Mouse (Mus musculus): ENCODE data around the gene Efcab6.

Efcab6 gene

DNA sequence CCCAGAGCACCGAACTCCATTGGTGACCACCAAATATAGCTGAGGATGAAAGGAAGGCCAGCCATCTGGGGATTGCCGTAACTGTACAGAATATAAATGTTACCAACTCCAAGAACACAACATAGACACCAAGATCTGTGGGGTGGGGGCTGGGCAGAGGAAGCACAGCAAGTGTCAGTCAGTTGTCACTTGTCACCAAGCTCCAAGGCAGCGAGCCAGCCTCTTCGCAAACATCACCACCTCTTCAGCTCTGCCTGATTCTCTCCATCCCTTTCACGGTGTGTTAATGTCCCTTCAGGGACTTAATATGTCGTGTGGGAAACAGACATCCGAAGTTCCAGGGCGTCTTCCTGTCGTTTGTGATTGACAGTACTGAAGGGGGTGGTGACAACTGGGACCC lies 93.0 kb downstream of the Efcab6 start:
- no peak for DNase-seq (ENCODE audit: low spot score in 2 of 2)

DNA sequence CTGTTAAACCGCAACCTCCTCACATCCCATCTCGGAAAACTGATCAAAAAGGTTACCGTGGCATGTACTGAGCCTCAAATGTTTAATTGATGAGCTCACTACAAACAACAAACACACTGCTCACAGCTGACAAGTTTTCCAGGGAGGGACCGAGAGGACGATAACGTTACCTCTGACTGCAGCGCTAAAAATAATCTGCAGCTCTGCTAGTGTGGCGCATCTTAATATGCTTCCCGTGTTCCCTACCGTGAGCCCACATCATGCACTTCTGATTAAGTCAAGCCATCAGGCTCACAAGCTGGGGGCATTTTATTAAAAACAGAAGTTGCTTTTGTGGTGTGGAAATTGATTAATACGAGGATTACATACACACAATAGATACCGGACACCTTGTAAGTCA lies 97.4 kb downstream of the Efcab6 start:
- DNase-seq (ENCODE audit: low spot score in 2 of 2) = no peak

DNA sequence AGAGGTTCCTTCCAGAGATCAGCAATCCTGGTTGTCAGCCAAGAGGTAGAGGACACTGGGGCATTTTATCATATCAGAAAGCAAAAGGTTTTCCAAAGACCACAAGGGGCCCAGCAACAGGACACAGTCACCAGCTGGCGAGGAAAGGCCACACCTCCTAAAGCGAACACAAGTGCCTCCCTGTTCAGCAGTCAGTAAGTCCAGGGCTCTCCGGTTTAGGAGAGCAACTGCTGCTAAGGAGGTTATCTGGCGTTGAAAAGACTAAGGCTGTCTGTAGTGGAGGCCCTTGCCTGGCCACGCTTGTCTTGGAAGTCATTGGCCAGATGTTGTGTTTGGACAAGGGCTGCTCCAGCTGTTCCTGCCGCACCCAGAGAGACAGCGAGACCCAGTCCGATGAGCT lies 100.1 kb downstream of the Efcab6 start:
- DNase-seq (ENCODE audit: low spot score in 2 of 2) = peak; percentile 3 to 28

DNA sequence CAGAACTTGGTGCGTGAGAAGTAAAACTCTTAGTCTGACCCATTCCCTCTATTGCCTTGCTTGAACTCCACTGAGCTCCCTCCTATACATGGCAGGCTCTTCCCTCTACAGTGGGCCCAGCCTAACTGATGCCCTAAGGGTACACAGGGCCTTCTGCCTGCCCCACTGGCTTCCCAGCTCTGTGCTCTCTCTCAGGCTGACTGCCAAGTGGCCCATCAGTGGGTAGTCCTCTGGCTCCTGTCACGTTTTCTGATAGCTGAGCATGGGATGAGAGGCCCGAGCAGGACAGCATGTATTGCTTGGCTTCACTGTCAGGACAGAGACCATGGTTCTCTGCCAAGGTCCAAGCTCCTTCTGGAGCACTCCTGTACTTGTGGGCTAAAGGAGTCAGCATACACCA lies 106.8 kb downstream of the Efcab6 start:
- DNase-seq (ENCODE audit: low spot score in 2 of 2) = no peak

DNA sequence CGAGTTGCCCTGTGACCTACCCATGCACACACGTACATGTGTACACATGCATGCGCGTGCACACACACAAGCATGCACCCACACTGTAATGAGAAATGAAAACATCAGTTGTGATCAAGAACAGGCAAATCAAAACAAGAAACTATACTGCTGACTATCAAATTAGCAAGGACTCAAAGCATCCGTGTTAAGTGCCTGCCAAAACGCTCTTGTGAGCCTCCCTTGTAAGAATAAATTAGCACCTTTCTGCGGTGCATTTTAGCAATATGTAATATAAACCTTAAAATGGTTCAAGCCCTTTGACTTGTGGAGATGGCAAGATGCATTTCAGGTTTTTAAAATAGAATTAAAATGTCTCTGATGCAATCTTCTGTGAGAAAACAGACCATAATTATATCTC lies 108.2 kb downstream of the Efcab6 start:
- DNase-seq (ENCODE audit: low spot score in 2 of 2) = no peak

DNA sequence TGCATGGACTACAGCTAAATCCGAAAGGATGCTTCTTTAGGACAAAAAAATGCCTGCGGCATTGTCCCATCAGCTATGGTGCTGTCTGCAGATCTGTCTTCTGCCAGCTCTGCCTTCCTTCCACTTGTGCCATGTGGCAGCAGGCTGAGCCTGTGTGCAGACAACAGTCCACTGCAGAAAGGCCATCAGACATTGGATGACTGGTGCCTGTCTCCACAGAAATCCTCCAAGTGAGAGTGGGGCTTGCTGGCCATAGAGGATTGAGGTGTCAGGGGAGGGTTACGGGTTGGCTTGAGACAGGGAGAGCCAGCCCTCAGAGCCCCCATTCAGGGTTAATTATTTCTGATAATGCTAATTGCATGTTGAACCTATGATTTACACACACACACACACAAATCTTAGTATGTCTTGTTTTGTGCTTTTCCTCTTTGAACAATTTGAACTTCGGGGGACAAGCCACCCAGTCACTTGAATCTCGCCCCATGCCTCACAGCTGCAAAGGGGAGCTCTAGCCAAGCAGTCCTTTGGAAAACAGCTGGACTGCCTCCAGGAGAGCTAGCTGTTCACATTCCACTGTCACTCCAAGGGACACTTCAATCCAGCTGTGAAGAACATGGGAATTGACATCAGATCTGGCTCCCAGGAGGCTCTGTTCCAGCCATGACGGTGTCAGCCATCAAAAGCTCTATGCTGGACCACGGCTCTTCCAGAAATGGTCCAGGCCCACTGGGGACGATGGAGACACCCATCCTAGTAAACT lies 109.1 kb downstream of the Efcab6 start:
- peak; percentile 49 to 56 for DNase-seq (ENCODE audit: low spot score in 2 of 2)

DNA sequence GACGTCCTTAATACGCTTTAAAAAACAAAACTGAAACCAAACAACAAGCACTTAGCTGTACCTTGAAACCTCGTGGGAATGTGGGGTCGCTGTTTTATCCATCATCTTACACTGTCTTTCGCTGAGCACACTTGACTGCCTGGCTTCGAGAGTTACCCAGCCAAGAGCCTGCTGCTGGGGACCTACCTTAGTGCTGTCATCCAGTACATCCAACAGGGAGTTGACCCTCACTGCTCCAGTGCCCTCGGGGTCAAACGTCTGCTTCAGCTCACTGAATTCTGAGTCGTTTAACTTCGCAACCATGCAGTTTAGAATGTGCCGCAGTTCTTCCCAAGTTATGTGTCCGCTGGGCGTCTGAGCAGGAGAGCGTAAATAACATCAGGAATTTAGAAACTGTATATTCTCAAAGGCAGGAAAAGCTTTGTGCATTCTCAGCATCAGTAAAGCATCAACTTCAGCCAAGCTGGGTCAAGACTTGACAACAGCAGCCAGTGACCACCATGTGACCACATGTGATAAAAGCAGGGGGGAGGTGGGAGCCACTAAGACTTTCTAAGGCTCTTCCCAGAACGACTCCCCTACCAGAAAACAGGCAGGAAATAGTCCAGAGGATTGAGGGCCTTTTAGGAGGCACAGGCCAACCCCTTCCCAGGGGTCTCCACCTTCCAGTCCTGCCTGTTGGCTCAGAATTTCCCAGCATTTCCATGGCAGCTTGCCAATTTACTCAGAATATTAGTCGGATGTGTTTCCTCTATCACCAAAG lies 115.3 kb downstream of the Efcab6 start:
- no peak for DNase-seq (ENCODE audit: low spot score in 2 of 2)

DNA sequence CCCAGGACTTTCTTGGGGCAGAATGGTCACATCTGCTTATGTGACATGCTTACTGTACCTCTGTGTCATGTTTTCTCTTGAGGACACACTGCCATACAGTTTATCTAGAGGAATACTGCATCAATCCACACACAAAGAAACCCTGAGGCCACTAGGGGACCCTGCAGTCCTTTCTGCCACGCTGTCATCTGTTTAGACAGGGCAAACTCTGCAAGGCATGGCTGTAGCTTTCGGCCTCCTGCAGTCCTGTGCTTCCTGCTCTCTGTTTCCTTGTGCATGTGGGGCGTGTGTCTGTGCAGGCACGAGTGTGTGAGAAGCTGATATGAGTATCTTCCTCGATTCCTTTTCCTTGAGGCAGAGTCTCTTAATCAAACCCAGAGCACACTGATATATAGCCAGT lies 125.5 kb downstream of the Efcab6 start:
- no peak for DNase-seq (ENCODE audit: low spot score in 2 of 2)

DNA sequence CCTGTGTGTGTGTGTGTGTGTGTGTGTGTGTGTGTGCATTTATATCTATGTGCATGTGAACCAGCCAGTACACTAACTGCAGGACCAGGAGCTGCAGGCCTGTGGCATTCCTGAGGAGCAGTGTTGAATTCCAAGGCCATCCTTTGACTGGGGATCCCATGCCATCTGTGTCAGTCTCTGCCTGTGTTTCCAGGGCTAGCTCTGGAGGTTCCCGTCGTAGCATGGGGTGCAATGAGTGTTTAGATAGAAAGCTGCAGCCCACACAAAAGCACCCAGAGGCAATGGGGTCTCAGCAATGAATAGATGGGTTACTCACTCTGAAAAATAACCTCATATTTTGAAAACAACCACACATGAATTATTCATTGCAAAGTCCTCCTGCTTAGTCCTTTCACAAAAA lies 126.7 kb downstream of the Efcab6 start:
- no peak for DNase-seq (ENCODE audit: low spot score in 2 of 2)

DNA sequence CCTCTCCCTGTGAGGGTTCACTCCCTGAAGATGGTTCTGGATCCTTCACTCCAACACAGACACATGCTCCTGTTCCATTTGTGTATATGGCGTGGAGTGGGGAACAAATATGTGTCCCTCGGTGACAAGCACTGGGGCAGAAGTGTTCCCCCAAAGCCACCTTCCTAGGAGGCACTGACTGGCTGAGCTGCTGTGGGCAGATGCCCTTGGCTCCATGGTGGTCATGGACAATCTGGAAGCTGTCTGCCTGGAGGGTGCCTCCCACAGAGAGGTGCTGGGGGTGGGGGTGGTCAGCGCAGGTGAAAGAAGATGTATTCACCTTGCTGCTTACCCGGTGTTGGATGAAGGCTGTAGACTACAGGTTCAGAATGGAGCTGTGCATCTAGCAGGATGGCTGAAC lies 128.7 kb downstream of the Efcab6 start:
- DNase-seq (ENCODE audit: low spot score in 2 of 2) = no peak

DNA sequence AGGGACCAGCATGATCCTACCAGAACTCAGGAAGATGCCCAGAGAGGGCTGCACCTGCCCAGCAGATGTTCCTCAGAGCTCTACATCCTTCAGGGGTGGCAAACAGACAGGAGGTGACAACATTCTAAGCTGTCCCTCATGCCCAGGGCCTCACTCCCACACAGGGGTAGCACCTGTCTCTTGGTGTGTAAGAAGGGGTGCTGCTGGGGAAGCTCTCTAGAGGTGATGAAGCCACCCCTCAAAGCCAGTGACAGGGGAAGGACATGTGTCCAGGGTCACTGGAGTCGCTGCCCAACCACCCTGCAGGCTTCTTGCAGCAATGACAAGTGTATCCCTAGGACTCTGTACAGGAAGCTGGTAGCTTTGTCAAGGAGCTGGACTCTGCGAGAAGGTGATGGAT lies 130.4 kb downstream of the Efcab6 start:
- DNase-seq (ENCODE audit: low spot score in 2 of 2) = no peak

DNA sequence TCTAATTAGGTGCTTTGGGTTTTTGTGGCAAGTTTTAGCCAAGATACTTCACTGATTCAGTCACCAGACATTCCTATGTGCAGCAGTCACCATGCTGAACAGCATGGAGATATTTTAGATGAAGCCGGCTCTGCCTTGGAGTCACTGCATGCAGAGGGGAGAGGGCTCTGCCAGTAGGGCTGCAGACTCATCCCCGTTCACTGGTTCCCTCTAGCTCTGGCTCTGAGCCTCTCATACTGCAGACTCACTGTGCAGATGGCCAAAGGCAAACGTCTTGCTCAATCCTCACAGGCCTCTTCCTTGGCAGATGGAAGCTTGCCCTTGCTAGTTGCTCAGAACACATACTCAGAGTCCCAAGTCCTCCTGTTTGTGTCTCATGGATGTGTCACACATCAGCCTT lies 139.8 kb downstream of the Efcab6 start:
- no peak for DNase-seq (ENCODE audit: low spot score in 2 of 2)

DNA sequence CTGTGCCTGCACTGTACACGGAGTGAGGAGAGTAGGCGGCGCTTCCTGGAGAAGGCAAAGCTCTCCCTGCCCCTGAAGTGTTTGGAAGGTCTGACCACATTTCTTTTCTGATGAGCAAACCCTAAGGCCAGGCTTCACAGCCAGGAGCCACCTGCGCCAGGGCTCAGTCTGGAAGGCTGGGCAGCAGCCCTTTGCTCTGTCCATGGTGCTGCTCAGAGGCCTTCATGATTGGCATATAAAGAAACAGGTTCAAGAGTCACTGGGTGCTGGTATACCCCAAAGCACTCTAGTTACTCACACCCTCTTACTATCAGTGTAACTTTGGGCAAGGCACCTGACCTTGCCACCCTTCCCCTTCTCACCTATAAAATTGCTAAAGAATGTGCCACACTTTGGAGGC lies 140.5 kb downstream of the Efcab6 start:
- no peak for DNase-seq (ENCODE audit: low spot score in 2 of 2)

DNA sequence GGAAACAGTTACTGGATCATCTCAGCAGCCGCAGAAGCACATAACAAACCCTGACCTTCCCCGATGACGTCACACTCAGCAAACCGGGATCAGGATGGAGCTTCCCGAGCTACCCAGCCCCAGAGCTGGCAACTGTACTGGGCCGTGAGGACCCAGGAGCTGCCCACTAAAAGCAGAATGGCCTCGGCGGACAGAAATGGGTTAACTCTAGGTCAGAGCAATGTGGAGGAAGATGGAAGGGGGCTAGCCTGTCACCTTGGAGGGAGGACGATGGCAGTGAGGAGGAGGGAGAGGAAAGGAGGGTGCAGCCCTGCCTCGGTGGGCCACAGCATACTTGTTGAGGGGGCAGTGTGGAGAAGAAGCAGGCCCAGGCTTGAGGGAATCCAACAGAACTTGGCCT lies 149.8 kb downstream of the Efcab6 start:
- no peak for DNase-seq (ENCODE audit: low spot score in 2 of 2)

DNA sequence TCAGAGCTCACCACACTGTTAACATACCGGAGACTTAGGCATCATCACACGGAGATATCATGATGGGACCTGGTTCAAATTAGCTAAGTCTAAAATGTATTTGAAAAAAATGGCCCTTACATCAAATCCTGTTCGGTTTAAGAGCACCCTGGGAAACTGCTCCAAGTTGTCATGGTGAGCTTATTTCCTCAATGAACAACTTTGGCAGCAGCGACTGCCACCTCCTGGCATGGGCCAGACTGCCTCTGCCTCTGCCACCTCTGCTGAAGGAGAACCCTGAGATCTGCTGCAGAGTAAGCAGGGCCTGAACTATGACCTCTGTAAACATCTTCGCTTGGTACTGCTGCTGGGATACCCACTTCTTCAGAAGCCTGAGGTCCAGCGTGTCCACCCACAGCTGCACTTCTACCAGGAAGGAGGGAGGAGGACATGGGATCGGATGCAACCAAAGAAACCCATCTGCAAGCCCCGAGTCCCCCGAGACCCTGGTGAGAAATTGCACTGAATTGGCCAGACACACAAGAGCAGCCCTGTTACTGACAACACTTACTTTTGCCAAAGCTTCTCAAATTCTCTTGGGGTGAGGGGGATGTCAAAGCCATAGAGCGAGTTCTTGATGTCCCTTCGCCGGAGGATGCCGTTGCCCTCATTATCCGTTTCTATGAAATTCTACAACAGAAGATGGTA lies 152.0 kb downstream of the Efcab6 start:
- no peak for DNase-seq (ENCODE audit: low spot score in 2 of 2)

DNA sequence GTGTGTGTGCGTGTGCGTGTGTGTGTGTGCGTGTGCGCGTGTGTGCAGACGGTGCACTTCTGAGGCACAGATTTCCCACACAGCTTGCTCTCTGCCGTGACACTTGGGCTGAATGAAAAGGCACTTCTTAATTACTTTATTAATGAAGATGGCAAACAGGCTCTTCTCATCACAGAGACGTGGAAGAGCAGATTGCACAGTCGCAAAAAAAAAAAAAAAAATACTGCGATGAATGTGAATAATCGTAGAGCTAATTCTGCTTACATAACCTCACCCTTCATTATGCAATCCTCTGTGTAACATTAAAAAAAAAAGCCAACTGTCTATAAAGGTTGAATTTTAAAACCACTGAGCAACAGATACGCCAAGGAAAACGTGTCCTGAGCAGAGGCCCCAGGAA lies 158.7 kb downstream of the Efcab6 start:
- DNase-seq (ENCODE audit: low spot score in 2 of 2) = no peak

DNA sequence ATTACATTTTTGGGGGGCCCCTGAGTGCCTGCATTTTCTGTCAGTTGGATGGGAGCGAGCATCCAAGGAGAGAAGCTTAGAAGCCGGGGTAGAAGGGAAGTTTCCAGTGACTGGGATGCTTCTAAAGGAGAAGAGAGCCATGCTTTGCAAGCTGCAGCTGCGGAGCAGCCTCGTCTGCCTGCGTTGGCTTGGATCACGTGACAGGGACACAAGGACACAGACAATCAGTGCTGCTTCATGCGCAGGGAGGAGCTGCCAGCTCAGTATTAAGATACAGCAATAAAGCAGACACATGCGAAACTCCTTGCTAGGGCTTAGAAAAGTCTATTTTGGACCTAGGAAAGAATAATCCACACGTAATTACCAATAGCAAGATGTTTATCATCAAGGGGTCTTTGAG lies 167.9 kb downstream of the Efcab6 start:
- no peak for DNase-seq (ENCODE audit: low spot score in 2 of 2)

DNA sequence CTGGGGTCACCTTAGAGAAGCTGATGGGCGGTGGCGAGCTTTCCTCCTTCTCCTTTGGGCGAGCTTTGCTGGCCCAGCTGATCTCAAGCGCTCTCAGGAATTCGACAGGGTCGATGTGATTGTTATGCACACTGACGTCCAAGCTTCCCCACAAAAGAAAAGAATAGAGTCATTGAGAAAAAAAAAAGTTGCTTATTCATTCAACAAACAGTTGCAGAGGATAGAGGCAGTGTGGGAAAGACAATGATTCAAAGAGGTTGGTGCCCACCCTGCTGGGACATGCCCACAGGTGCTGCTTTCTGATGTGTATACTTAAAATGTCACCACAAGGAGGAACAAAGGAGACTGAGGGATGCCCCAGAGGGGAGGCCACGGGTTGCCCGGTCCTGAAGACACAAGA lies 169.2 kb downstream of the Efcab6 start:
- DNase-seq (ENCODE audit: low spot score in 2 of 2) = no peak

DNA sequence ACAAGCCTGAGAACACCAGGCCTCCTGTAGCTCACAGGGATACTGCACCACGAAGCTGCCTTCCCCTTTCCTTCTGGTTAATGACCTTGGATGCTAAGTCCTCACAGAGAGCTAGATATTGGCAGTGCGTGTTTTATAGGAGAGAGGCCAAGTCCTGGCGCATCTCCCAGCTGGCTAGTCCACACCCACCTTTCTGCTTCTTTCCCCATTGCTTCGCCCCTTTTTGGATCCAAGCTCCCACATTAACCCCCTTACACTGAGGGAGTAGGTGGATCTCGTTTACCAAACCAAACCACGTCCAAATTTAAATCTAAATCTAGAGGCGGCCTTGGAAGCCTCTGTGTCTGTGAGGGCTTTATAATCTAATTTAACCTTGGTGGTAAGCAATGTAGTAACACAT lies 170.9 kb downstream of the Efcab6 start:
- no peak for DNase-seq (ENCODE audit: low spot score in 2 of 2)

DNA sequence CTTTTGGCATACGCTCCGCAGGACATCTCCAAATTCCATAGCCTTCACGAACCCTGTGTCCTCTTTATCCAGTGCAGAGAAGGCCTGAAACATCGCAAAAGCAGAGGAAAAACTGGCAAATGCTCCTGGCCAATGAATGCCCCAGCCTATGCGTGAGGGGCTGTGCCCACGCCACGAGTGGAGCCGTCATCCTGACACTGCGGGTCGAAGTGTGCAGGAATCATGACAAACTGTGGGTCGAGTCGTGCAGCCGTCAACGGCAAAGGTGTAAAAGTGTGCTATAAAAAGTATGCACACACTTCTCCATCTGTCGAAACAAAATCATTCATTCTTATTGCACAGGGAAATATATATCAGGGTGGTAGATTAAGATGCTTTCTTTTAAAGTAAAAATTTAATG lies 172.3 kb downstream of the Efcab6 start:
- no peak for DNase-seq (ENCODE audit: low spot score in 2 of 2)

DNA sequence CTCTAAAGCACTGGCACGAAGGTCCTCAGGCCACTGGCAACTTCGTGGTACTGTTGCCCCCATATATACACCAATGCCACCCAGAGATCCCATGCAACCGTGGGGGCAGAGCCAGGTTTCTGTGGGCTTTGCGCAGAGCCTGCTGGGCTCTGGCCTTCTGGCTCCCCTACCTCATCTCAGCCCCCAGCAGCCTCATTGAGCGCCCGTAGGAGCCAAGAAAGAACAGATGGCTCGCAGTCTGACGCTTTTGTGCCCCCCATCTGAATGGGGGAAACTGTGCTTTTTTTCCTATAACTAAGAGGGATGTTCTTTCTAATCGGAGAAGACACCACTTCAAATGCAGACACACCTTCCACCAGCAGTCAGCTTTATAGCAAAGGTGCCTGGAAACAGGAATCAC lies 180.9 kb downstream of the Efcab6 start:
- no peak for DNase-seq (ENCODE audit: low spot score in 2 of 2)

DNA sequence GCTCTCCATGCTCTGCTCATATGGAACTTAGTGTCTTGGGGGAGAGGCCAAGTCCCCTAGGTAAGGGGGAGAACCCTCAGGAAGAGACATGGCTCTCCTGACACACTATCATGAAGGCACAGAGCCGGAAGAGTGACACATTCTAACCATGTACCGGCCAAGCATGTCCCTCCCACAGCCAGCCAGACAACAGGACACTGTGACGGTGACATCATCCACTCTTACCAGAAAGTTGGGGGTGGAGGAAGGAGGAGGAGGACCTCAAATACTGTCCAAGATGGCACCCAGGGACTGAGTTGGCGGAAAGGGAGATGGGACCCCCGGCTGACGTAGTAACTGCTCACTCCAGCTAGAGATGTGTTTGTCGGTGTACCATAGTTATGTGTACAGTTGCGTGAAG lies 181.4 kb downstream of the Efcab6 start:
- no peak for DNase-seq (ENCODE audit: low spot score in 2 of 2)

DNA sequence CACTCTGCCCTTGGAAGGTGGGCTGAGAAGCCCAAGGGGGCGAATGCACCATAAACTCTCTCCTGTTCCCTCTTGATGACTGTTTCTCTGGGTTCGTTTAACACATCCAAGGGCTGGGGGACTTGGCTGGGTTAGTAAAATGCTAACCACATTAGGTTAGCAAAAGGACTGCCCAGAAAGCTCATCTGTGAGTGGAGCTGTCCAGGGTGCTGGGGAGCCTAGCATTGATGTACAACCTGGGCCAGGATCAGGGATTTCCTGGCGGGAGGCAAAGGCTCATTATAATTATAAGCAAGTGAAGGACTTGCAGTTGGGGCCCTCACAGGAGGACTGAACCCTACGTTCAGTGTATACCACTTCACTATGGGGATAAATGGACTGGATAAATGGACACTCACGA lies 185.3 kb downstream of the Efcab6 start:
- no peak for DNase-seq (ENCODE audit: low spot score in 2 of 2)

All from heart, adult 9 months (tissue).